Mouse (Mus musculus) forebrain, embryonic 10.5 days (tissue): ENCODE results near the gene Wfdc16. TPM values are rescaled to one million over a fixed set of nuclear protein-coding genes. Genes with fewer than 3 reads are reported as not detected.
"Not testable (repeated sequence)": the region's sequence is repeated elsewhere in the genome, so short reads cannot be mapped to it uniquely, and the experiment has no call there.

Source experiments
- DNase-seq: peaks from one replicate; pipeline ENCODE4 v3.0.0-alpha.2; 2017; ENCODE audit warnings: low spot score; ENCODE audit errors: extremely low spot score
- H3K27ac ChIP-seq: fragments of 300-500 bp; sonication (generic); 2 replicates; pipeline ENCODE4 v1.5.1; 2016; ENCODE audit warnings: mild to moderate bottlenecking
- H3K27me3 ChIP-seq: fragments of 300-500 bp; sonication (generic); 2 replicates; pipeline ENCODE4 v1.6.1; 2016; ENCODE audit warnings: mild to moderate bottlenecking; ENCODE audit not compliant: poor library complexity, severe bottlenecking
- H3K36me3 ChIP-seq: fragments of 300-500 bp; sonication (generic); replicated peaks from 2 replicates; pipeline ENCODE4 v1.6.1; 2016; ENCODE audit warnings: mild to moderate bottlenecking, moderate library complexity
- H3K4me1 ChIP-seq: fragments of 300-500 bp; sonication (generic); 2 replicates; pipeline ENCODE4 v1.6.1; 2016
- H3K4me3 ChIP-seq: fragments of 300-500 bp; sonication (generic); 2 replicates; pipeline ENCODE4 v1.5.1; 2016; ENCODE audit warnings: mild to moderate bottlenecking, moderate library complexity
- H3K9me3 ChIP-seq: fragments of 300-500 bp; sonication (generic); 2 replicates; pipeline ENCODE4 v1.6.1; 2016; ENCODE audit warnings: mild to moderate bottlenecking, moderate library complexity
- WGBS: fragments of 180-500 bp; shearing (Covaris S2); methylation state at CpG from one replicate; pipeline ENCODE4 v1.1.7; 2016; 5-methylcytosine and 5-hydroxymethylcytosine counted together
- polyA plus RNA-seq: library from polyadenylated mRNA; unstranded; fragments of >200 nt; fragmentation: Nextera tagmentation; extraction: Ambion mirVana; gene quantifications from 2 replicates; pipeline ENCODE4 v1.2.1, GENCODE M21; 2016

Wfdc16 gene
- polyA plus RNA-seq, 1 experiment from 2014 or later: not detected

DNA sequence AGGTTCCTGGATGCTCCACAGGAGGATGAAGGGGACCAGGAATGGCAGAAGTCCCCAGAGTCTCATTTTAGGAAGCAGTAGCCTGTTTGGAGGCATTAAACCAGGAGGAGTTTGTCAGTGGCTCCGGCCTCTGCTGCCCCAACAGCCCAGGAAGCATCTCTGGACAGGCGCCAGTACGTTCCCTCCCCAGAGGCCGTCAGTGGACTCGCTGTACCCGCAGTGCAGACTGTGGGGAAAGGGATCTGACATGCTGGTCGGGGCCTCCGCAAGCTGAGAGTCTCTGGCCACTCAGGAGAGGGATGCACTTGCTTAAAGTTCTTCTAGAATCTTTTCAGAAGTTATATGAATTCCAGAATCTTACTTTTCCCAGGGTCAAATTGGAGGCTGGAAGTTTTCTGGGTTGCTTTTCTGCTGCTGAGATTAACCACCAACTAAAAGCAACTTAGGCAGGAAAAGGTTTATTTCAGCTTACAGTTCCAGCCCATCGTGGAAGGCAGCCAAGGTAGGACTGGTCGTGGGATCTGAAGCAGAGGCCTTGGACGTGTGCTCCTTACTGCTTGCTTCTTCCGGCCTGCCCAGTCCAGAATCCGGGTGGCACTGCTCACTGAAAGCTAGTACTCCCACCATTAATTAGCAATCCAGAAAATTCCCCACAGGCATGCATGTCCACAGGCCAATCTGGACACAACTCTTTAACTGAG is 53.4 kb downstream of the Wfdc16 start, which contains the start of gene Wfdc6a:
TSS of gene Wfdc6a (minus strand) at position 423 of the 701 bp plus-strand sequence.
- not testable (repeated sequence) for DNase-seq, H3K27me3 ChIP-seq, H3K4me3 ChIP-seq, H3K9me3 ChIP-seq, H3K36me3 ChIP-seq, H3K27ac ChIP-seq
- peaks cover 17% of the 10 kb centered on the region for H3K4me1 ChIP-seq
- 67% methylated on average over 13 of the region's 13 CpGs for WGBS

Other genes starting within 250 kb of the Wfdc16 start
- 0.22 and 0.36 TPM in 2 replicates for gene Slpi, start 249.7 kb downstream of the Wfdc16 start, polyA plus RNA-seq
- gene Rbpjl, start 235.7 kb downstream of the Wfdc16 start, polyA plus RNA-seq: not detected in 2 replicates
- gene Matn4, start 233.6 kb downstream of the Wfdc16 start, polyA plus RNA-seq: not detected in 2 replicates
- 19.6 and 22.7 TPM in 2 replicates for gene Sdc4, start 194.9 kb downstream of the Wfdc16 start, polyA plus RNA-seq
- gene Sys1, start 181.8 kb downstream of the Wfdc16 start, polyA plus RNA-seq: 57.9 and 59.5 TPM in 2 replicates
- 2.0 and 3.0 TPM in 2 replicates for gene Gm20458, start 177.8 kb downstream of the Wfdc16 start, polyA plus RNA-seq
- not detected in 2 replicates for gene Trp53tg5, start 165.1 kb downstream of the Wfdc16 start, polyA plus RNA-seq
- gene Dbndd2, start 152.7 kb downstream of the Wfdc16 start, polyA plus RNA-seq: 3.1 and 4.8 TPM in 2 replicates
- gene Pigt, start 141.3 kb downstream of the Wfdc16 start, polyA plus RNA-seq: 38.5 and 42.0 TPM in 2 replicates
- 57.8 and 71.3 TPM in 2 replicates for gene Wfdc2, start 76.4 kb downstream of the Wfdc16 start, polyA plus RNA-seq
- not detected in 2 replicates for gene Spint3, start 65.3 kb downstream of the Wfdc16 start, polyA plus RNA-seq
- gene Wfdc6a, start 53.3 kb downstream of the Wfdc16 start, polyA plus RNA-seq: not detected in 2 replicates
- not detected in 2 replicates for gene Eppin, start 45.2 kb downstream of the Wfdc16 start, polyA plus RNA-seq
- gene Wfdc6b, start 25.3 kb downstream of the Wfdc16 start, polyA plus RNA-seq: not detected in 2 replicates
- not detected in 2 replicates for gene Wfdc8, start 25.2 kb downstream of the Wfdc16 start, polyA plus RNA-seq
- gene Wfdc10, start 17.2 kb upstream of the Wfdc16 start, polyA plus RNA-seq: not detected in 2 replicates
- gene Wfdc9, start 17.8 kb upstream of the Wfdc16 start, polyA plus RNA-seq: not detected in 2 replicates
- gene Wfdc11, start 35.3 kb upstream of the Wfdc16 start, polyA plus RNA-seq: not detected in 2 replicates
- not detected in 2 replicates for gene Wfdc13, start 46.3 kb upstream of the Wfdc16 start, polyA plus RNA-seq
- gene Spint4, start 59.7 kb upstream of the Wfdc16 start, polyA plus RNA-seq: not detected in 2 replicates
- gene Spint5, start 76.5 kb upstream of the Wfdc16 start, polyA plus RNA-seq: not detected in 2 replicates
- gene Wfdc3, start 107.1 kb upstream of the Wfdc16 start, polyA plus RNA-seq: 0.61 and 1.0 TPM in 2 replicates
- 80.6 and 81.1 TPM in 2 replicates for gene Dnttip1, start 107.2 kb upstream of the Wfdc16 start, polyA plus RNA-seq
- gene Ube2c, start 131.1 kb upstream of the Wfdc16 start, polyA plus RNA-seq: 638 and 648 TPM in 2 replicates
- not detected in 2 replicates for gene Tnnc2, start 141.2 kb upstream of the Wfdc16 start, polyA plus RNA-seq
- gene Snx21, start 147.0 kb upstream of the Wfdc16 start, polyA plus RNA-seq: 10.4 and 11.0 TPM in 2 replicates
- 15.3 and 16.3 TPM in 2 replicates for gene Acot8, start 166.1 kb upstream of the Wfdc16 start, polyA plus RNA-seq
- 8.6 and 9.2 TPM in 2 replicates for gene Zswim3, start 166.3 kb upstream of the Wfdc16 start, polyA plus RNA-seq
- gene Zswim1, start 183.9 kb upstream of the Wfdc16 start, polyA plus RNA-seq: 25.5 and 25.9 TPM in 2 replicates
- gene Spata25, start 189.7 kb upstream of the Wfdc16 start, polyA plus RNA-seq: 0.19 TPM in 1 of 2 replicates, not detected in the other
- 77.8 and 80.4 TPM in 2 replicates for gene Ctsa, start 194.1 kb upstream of the Wfdc16 start, polyA plus RNA-seq
- gene Neurl2, start 194.7 kb upstream of the Wfdc16 start, polyA plus RNA-seq: 3.9 and 4.5 TPM in 2 replicates
- gene Pltp, start 218.9 kb upstream of the Wfdc16 start, polyA plus RNA-seq: 36.6 and 40.0 TPM in 2 replicates
- 78.3 and 84.6 TPM in 2 replicates for gene Pcif1, start 240.5 kb upstream of the Wfdc16 start, polyA plus RNA-seq